Mouse (Mus musculus): Measurements from ENCODE around the gene Ugcg. TPM values are rescaled to one million over a fixed set of nuclear protein-coding genes. Genes with fewer than 3 reads are reported as not detected.
"Not testable (repeated sequence)": the region's sequence is repeated elsewhere in the genome, so short reads cannot be mapped to it uniquely, and the experiment has no call there.

Gene Ugcg
- polyA plus RNA-seq, 1 experiment from 2014 or later, result 12.5 TPM

GRCm38 (mm10) chr4:59259806-59260205, 70.7 kb downstream of the Ugcg start:
- H3K4me3 ChIP-seq, result no peak overlapping the region
- H3K27ac ChIP-seq (ENCODE audit: poor library complexity, severe bottlenecking), result no peak overlapping the region
- no peak for ATAC-seq (ENCODE audit: insufficient number of reproducible peaks, low FRiP score)
- no peaks in the 10 kb centered on the region for H3K9me3 ChIP-seq (replicated peaks)
- H3K4me1 ChIP-seq (replicated peaks), result no peaks in the 10 kb centered on the region
- 88% methylated on average over 1 of the region's 1 CpGs for WGBS
- H3K36me3 ChIP-seq, result no peaks in the 10 kb centered on the region
- no peaks in the 10 kb centered on the region for H3K27me3 ChIP-seq (replicated peaks)
- no peak overlapping the region for H3K4me2 ChIP-seq
- H3K9ac ChIP-seq, result no peak overlapping the region

DNA sequence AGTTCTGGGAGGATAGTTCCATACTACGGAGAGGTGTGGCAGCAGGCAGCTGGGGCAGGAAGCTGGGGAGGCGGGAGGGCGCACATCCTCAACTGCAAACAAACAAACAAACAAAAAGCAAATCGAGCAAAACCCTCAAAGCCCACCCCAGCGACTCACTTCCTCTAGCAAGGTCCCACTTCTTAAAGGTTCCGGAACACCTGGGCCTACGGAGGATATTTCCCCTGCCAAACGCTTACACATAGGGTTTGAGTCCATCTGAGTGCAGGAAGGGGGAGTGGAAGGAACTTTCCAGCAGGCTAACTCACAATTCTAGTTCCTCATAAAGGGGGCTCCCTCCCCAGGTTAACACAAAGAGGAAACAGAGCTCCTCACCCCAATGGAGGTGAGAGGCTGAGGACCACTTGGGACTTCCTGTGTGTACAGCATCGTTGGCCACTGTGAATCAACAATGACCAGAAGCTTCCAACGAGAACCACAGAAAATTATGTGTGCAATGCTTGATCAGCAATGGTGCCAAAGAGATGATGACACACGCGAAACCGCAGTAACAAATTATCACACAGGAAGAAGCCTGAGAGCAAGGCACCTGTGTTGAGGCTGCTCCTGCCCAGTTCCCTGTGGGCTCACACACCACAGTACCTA, 71.9 kb downstream of the Ugcg start:
- Histone ChIP-seq H3K4me2 (no peak overlapping the region), H3K27ac (ENCODE audit: poor library complexity, severe bottlenecking) (no peak overlapping the region), H3K36me3 (no peaks in the 10 kb centered on the region), H3K4me3 (no peak overlapping the region), H3K9ac (no peak overlapping the region), H3K27me3 (replicated peaks) (no peaks in the 10 kb centered on the region), H3K9me3 (replicated peaks) (peaks cover under 1% of the 10 kb centered on the region), H3K4me1 (replicated peaks) (no peaks in the 10 kb centered on the region)
- 84% methylated on average over 13 of the region's 13 CpGs for WGBS
- no peak for ATAC-seq (ENCODE audit: insufficient number of reproducible peaks, low FRiP score)

DNA sequence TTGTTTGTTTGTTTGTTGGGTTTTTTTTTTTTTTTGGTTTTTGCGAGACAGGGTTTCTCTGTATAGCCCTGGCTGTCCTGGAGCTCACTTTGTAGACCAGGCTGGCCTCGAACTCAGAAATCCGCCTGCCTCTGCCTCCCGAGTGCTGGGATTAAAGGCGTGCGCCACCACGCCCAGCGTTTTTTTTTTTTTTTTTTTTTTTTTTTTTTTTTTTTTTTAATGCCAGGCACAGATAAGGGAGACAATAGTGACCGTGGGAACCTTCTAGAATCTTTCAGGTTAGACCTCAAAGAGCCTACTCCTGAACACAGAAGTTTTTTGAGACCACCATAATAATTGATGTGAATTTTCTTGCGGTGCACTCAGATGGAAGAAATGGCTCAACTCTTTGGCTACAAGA, 72.5 kb downstream of the Ugcg start:
- not testable (repeated sequence) for H3K27me3 ChIP-seq (replicated peaks); H3K4me2 ChIP-seq; H3K4me3 ChIP-seq; H3K4me1 ChIP-seq (replicated peaks); ATAC-seq (ENCODE audit: insufficient number of reproducible peaks, low FRiP score); H3K36me3 ChIP-seq; H3K9me3 ChIP-seq (replicated peaks); H3K9ac ChIP-seq; H3K27ac ChIP-seq (ENCODE audit: poor library complexity, severe bottlenecking)
- 82% methylated on average over 5 of the region's 10 CpGs for WGBS

DNA sequence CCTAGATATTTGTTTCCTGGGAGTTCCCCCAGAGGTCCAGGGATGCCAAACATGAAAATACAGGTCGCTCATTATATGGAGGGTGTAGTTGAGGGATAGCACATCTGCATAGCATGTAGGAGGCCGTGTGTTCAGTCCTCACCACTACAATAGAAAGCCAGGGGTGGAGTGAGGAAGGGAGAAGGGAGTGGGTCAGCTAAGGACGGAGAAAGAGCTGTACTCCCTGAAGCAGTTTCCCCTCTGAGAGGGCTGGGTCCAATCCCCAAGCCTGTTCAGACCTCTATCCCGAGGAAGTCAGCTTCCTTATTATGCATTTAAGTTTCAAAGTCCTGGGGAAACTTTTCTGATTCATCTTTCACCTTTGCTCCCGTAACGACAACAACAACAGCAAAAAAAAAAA, 73.1 kb downstream of the Ugcg start:
- Histone ChIP-seq H3K9ac (no peak overlapping the region), H3K27me3 (replicated peaks) (no peaks in the 10 kb centered on the region), H3K27ac (ENCODE audit: poor library complexity, severe bottlenecking) (no peak overlapping the region), H3K4me3 (no peak overlapping the region), H3K36me3 (no peaks in the 10 kb centered on the region), H3K4me1 (replicated peaks) (no peaks in the 10 kb centered on the region), H3K9me3 (replicated peaks) (peaks cover 3% of the 10 kb centered on the region), H3K4me2 (no peak overlapping the region)
- WGBS, result 75% methylated on average over 6 of the region's 6 CpGs
- no peak for ATAC-seq (ENCODE audit: insufficient number of reproducible peaks, low FRiP score)

DNA sequence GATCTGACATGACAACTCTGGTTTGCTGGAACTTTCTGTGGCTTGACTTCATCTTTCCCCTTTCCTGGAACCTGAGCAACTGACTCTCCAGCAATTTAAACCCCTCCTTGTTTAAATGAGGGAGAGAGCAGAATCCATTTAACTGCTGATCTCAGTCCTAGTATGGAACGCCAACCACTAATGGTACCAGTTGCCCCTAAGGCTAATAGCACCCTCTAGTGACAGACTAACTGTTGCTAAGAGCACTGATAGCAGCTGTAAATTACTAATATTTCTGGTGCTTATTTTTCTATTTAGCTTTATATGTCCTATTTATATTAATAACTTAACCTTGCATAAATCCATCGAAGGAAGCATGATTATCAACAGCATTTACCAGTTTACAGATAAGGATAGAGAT, 74.4 kb downstream of the Ugcg start:
- no peak for ATAC-seq (ENCODE audit: insufficient number of reproducible peaks, low FRiP score)
- WGBS, result 84% methylated on average over 2 of the region's 2 CpGs
- Histone ChIP-seq H3K4me1 (replicated peaks) (no peaks in the 10 kb centered on the region), H3K36me3 (no peaks in the 10 kb centered on the region; the same call in 1 of the 2 replicates), H3K9me3 (replicated peaks) (peaks cover 9% of the 10 kb centered on the region), H3K9ac (no peak overlapping the region), H3K4me3 (no peak overlapping the region), H3K27ac (ENCODE audit: poor library complexity, severe bottlenecking) (no peak overlapping the region), H3K4me2 (no peak overlapping the region), H3K27me3 (replicated peaks) (no peaks in the 10 kb centered on the region)

GRCm38 (mm10) chr4:59264611-59265095, 75.6 kb downstream of the Ugcg start:
- no peak overlapping the region for H3K4me2 ChIP-seq
- no peak overlapping the region for H3K4me3 ChIP-seq
- WGBS, result 72% methylated on average over 7 of the region's 7 CpGs
- H3K27ac ChIP-seq (ENCODE audit: poor library complexity, severe bottlenecking), result no peak overlapping the region
- ATAC-seq (ENCODE audit: insufficient number of reproducible peaks, low FRiP score), result no peak
- H3K4me1 ChIP-seq (replicated peaks), result no peaks in the 10 kb centered on the region
- no peaks in the 10 kb centered on the region; the same call in 1 of the 2 replicates for H3K36me3 ChIP-seq
- H3K9me3 ChIP-seq (replicated peaks), result peaks cover 19% of the 10 kb centered on the region
- H3K9ac ChIP-seq, result no peak overlapping the region
- H3K27me3 ChIP-seq (replicated peaks), result no peaks in the 10 kb centered on the region

DNA sequence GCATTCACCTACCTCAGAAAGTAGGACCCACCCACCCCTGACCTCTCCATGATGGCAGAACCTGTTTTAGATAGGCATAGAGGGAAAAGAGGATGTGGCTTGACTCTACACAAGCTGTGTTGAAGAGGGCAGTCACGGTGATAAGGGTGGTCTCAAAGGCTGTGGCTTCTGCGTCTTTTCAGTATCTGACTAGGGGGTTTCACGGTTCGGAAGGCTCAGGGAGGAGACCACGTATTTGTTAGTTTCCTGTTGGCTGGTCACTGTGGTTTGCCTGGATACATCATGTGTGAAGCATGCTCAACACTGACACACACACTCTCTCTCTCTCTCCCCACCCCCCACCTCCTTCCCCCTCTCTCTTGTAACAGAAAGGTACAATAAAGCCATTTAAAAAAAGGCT, 76.1 kb downstream of the Ugcg start:
- Histone ChIP-seq H3K27ac (ENCODE audit: poor library complexity, severe bottlenecking) (no peak overlapping the region), H3K4me1 (replicated peaks) (no peaks in the 10 kb centered on the region), H3K27me3 (replicated peaks) (no peaks in the 10 kb centered on the region), H3K36me3 (no peaks in the 10 kb centered on the region; the same call in 1 of the 2 replicates), H3K4me2 (no peak overlapping the region), H3K9me3 (replicated peaks) (peaks cover 24% of the 10 kb centered on the region), H3K4me3 (no peak overlapping the region), H3K9ac (no peak overlapping the region)
- no peak for ATAC-seq (ENCODE audit: insufficient number of reproducible peaks, low FRiP score)
- WGBS, result 79% methylated on average over 5 of the region's 5 CpGs

GRCm38 (mm10) chr4:59265631-59266030, 76.6 kb downstream of the Ugcg start:
- ATAC-seq (ENCODE audit: insufficient number of reproducible peaks, low FRiP score), result no peak
- Histone ChIP-seq H3K27ac (ENCODE audit: poor library complexity, severe bottlenecking) (no peak overlapping the region), H3K4me1 (replicated peaks) (no peaks in the 10 kb centered on the region), H3K36me3 (no peaks in the 10 kb centered on the region; the same call in 1 of the 2 replicates), H3K9ac (no peak overlapping the region), H3K4me2 (no peak overlapping the region), H3K4me3 (no peak overlapping the region), H3K9me3 (replicated peaks) (peaks cover 26% of the 10 kb centered on the region), H3K27me3 (replicated peaks) (no peaks in the 10 kb centered on the region)
- WGBS, result 80% methylated on average over 5 of the region's 5 CpGs

Other genes starting within 250 kb of the Ugcg start
- gene Zkscan16, start 245.6 kb upstream of the Ugcg start, polyA plus RNA-seq (2016; fragmentation: Nextera tagmentation; extraction: Ambion mirVana), result 0.38 and 0.62 TPM in 2 replicates
- gene Ptgr1, start 202.1 kb upstream of the Ugcg start, polyA plus RNA-seq (2016; fragmentation: Nextera tagmentation; extraction: Ambion mirVana), result 9.0 and 9.7 TPM in 2 replicates
- 12.3 and 14.1 TPM in 2 replicates for gene Dnajc25, start 194.2 kb upstream of the Ugcg start, polyA plus RNA-seq (2016; fragmentation: Nextera tagmentation; extraction: Ambion mirVana)
- 14.6 and 17.5 TPM in 2 replicates for gene Gm20503, start 186.0 kb upstream of the Ugcg start, polyA plus RNA-seq (2016; fragmentation: Nextera tagmentation; extraction: Ambion mirVana)
- 38.8 and 47.7 TPM in 2 replicates for gene Gng10, start 154.2 kb upstream of the Ugcg start, polyA plus RNA-seq (2016; fragmentation: Nextera tagmentation; extraction: Ambion mirVana)
- gene AI481877, start 50.3 kb upstream of the Ugcg start, polyA plus RNA-seq (2016; fragmentation: Nextera tagmentation; extraction: Ambion mirVana), result not detected in 2 replicates
- gene Susd1, start 249.4 kb downstream of the Ugcg start, polyA plus RNA-seq (2016; fragmentation: Nextera tagmentation; extraction: Ambion mirVana), result 9.0 and 10.0 TPM in 2 replicates

Measured in heart, embryonic 12.5 days (tissue).